Mouse (Mus musculus): ENCODE data around the gene Wfdc18. TPM values are rescaled to one million over a fixed set of nuclear protein-coding genes. Genes with fewer than 3 reads are reported as not detected.

The Wfdc18 gene
- total and polyA plus RNA-seq, 3 experiments: not detected

GRCm38 (mm10) chr11:83692008-83692407 is 16.8 kb upstream of the Wfdc18 start (continued):
- no peak for TF ChIP-seq POLR2AphosphoS2 (IDR thresholded peaks at IDR 0.05; ENCODE audit: low read depth, low read length)
- no peak for TF ChIP-seq UBTF (IDR thresholded peaks at IDR 0.05; ENCODE audit: low read depth, low read length)
- no peak; the same call in 1 of the 2 replicates for TF ChIP-seq JUND (conservative IDR thresholded peaks at IDR 0.05; ENCODE audit: low read depth, low read length)
- no peak for TF ChIP-seq ZMIZ1 (IDR thresholded peaks at IDR 0.05; ENCODE audit: low read depth, low read length)
- no peak for TF ChIP-seq ZNF384 (IDR thresholded peaks at IDR 0.05; ENCODE audit: low read depth, low read length)

- no peaks in the 10 kb centered on the region for H3K36me3 ChIP-seq (replicated peaks in 1 of 2; ENCODE audit: control insufficient read depth in 1 of 2, insufficient read depth in 1 of 2, low read length in 1 of 2)
- dilution Hi-C loops (cut with MboI; ENCODE audit: extremely low pct_ligation_motif_present, extremely low pct_unique_long_range_greater_than_20kb, low sequenced_read_pairs): no loop called here
- DNase-seq (ENCODE audit: extremely low read depth): no peak
- H3K27ac ChIP-seq (ENCODE audit: insufficient read depth, low read depth): no peak within 1 kb of the TSS
- H3K4me3 ChIP-seq (replicated peaks in 1 of 3; ENCODE audit: low read depth in 2 of 3, low read length in 2 of 3, poor library complexity in 1 of 3): no peak within 1 kb of the TSS
- H3K27me3 ChIP-seq (replicated peaks): peaks cover 1% of the 10 kb centered on the region
- peaks cover 0 to 9% of the 10 kb centered on the region in 2 experiments; a peak in 2 of 4 replicates for H3K4me1 ChIP-seq (ENCODE audit: control insufficient read depth in 1 of 2, insufficient read depth in 2 of 2)
- no peak within 1 kb of the TSS for H3K4me2 ChIP-seq (ENCODE audit: insufficient read depth, low read depth, poor library complexity, severe bottlenecking)
- no peaks in the 10 kb centered on the region for H3K79me2 ChIP-seq (replicated peaks; ENCODE audit: control insufficient read depth, extremely low read depth, insufficient read depth, poor library complexity, severe bottlenecking)
- in situ Hi-C loops (cut with MboI; ENCODE audit: low pct_ligation_motif_present, low pct_unique_long_range_greater_than_20kb, low sequenced_read_pairs): no loop called here
- no peak within 1 kb of the TSS for H3K9ac ChIP-seq (ENCODE audit: insufficient read depth, low read depth)
- TF ChIP-seq ZMIZ1 (IDR thresholded peaks at IDR 0.05; ENCODE audit: low read depth, low read length) (no peak), BHLHE40 (IDR thresholded peaks at IDR 0.05; ENCODE audit: low read depth, low read length) (no peak), POLR2AphosphoS2 (IDR thresholded peaks at IDR 0.05; ENCODE audit: low read depth, low read length) (no peak), SMC3 (IDR thresholded peaks at IDR 0.05; ENCODE audit: low read depth, low read length) (no peak), NRF1 (IDR thresholded peaks at IDR 0.05; ENCODE audit: low read depth, low read length) (no peak), GABPA (IDR thresholded peaks at IDR 0.05; ENCODE audit: insufficient replicate concordance, low read depth, low read length) (no peak), MAFK (IDR thresholded peaks at IDR 0.05; ENCODE audit: insufficient replicate concordance, low read length) (no peak), USF1 (IDR thresholded peaks at IDR 0.05; ENCODE audit: low read depth, low read length) (no peak), ETS1 (conservative IDR thresholded peaks at IDR 0.05; ENCODE audit: low read depth, low read length) (no peak)
- H3K9me3 ChIP-seq (replicated peaks; ENCODE audit: low read length): no peaks in the 10 kb centered on the region
Measured at GRCm38 (mm10) chr11:83703705-83704104, 5.1 kb upstream of the Wfdc18 start, which contains the start of gene Wfdc17. Gene Wfdc17, plus strand, starts transcription at chr11:83703991.

GRCm38 (mm10) chr11:83709683-83710082 is 868 bp downstream of the Wfdc18 start:
- Histone ChIP-seq H3K27ac (ENCODE audit: insufficient read depth, low read depth) (no peak overlapping the region), H3K9ac (ENCODE audit: insufficient read depth, low read depth) (no peak overlapping the region), H3K9me3 (replicated peaks; ENCODE audit: low read length) (no peaks in the 10 kb centered on the region), H3K79me2 (replicated peaks; ENCODE audit: control insufficient read depth, extremely low read depth, insufficient read depth, poor library complexity, severe bottlenecking) (no peaks in the 10 kb centered on the region), H3K4me1 (ENCODE audit: control insufficient read depth in 1 of 2, insufficient read depth in 2 of 2) (peaks cover 6 to 16% of the 10 kb centered on the region in 2 experiments), H3K4me3 (replicated peaks in 1 of 3; ENCODE audit: low read depth in 2 of 3, low read length in 2 of 3, poor library complexity in 1 of 3) (no peak overlapping the region), H3K36me3 (replicated peaks in 1 of 2; ENCODE audit: control insufficient read depth in 1 of 2, insufficient read depth in 1 of 2, low read length in 1 of 2) (no peaks in the 10 kb centered on the region), H3K27me3 (replicated peaks) (no peaks in the 10 kb centered on the region), H3K4me2 (ENCODE audit: insufficient read depth, low read depth, poor library complexity, severe bottlenecking) (no peak overlapping the region)
- dilution Hi-C loops (cut with MboI; ENCODE audit: extremely low pct_ligation_motif_present, extremely low pct_unique_long_range_greater_than_20kb, low sequenced_read_pairs) (no loop called here), in situ Hi-C loops (cut with MboI; ENCODE audit: low pct_ligation_motif_present, low pct_unique_long_range_greater_than_20kb, low sequenced_read_pairs) (no loop called here)
- no peak for DNase-seq (ENCODE audit: extremely low read depth)
- no peak for TF ChIP-seq BHLHE40 (IDR thresholded peaks at IDR 0.05; ENCODE audit: low read depth, low read length)
- TF ChIP-seq RAD21 (IDR thresholded peaks at IDR 0.05; ENCODE audit: low read depth, low read length): no peak
- TF ChIP-seq CTCF (conservative IDR thresholded peaks at IDR 0.05 in 1 of 2, IDR thresholded peaks at IDR 0.05 in 1 of 2; ENCODE audit: low read depth in 2 of 2, low read length in 2 of 2): no peak

Data from CH12.LX (cell line).